ENCODE assay signal across 7 mouse cellular contexts in genomic region chrX:159963273-159963672, GRCm38 (mm10). TPM values are rescaled to one million over a fixed set of nuclear protein-coding genes. Genes with fewer than 3 reads are reported as not detected.
DNase-seq lines count a peak whose midpoint lies in the region; ATAC-seq and TF ChIP-seq lines count a peak whose summit lies in the region.

No protein-coding gene starts in this region.

- H3K27me3 ChIP-seq in lung, postnatal 0 days (replicated peaks; ENCODE audit: insufficient read depth, low read length) = no peaks in the 10 kb centered on the region

- TF ChIP-seq CTCF in lung, postnatal 0 days (IDR thresholded peaks at IDR 0.05) = peak; percentile 74

- no peaks in the 10 kb centered on the region for H3K9me3 ChIP-seq in lung, postnatal 0 days (ENCODE audit: low read length)

- WGBS in lung, postnatal 0 days = 21% methylated on average over 4 of the region's 4 CpGs

- ATAC-seq in granulocyte monocyte progenitor cell, adult 5-6 weeks (replicated peaks; ENCODE audit: poor library complexity, severe bottlenecking) = peak; percentile 88
- peak; percentile 38; the same call in 1 of the 2 replicates for ATAC-seq in lung, postnatal 0 days

- peak; percentile 67 for DNase-seq in CD4-positive, CD25-positive, alpha-beta regulatory T cell, adult 2 months (ENCODE audit: low read depth, low spot score)
- peak; percentile 70 for DNase-seq in MN1 (ENCODE audit: low spot score)
- DNase-seq in cerebellum, adult 9-11 months = peak; percentile 50
- peak; percentile 42 to 59 for DNase-seq in kidney, postnatal 4 days
- peak; percentile 76 for DNase-seq in lung, postnatal 0 days (ENCODE audit: low spot score)
- peak; percentile 46 for DNase-seq in right cerebral cortex, adult 18-20 months

- H3K4me3 ChIP-seq in lung, postnatal 0 days (ENCODE audit: low read depth, low read length) = no peak overlapping the region

- TF ChIP-seq EP300 in lung, postnatal 0 days (IDR thresholded peaks at IDR 0.05) = 0 out of 2 replicates have a peak, but pooled peaks have one; percentile 26

- no peaks in the 10 kb centered on the region for H3K36me3 ChIP-seq in lung, postnatal 0 days (ENCODE audit: insufficient read depth, low read length)

- H3K4me2 ChIP-seq in lung, postnatal 0 days (replicated peaks; ENCODE audit: low read depth, low read length) = no peak overlapping the region

- H3K27ac ChIP-seq in lung, postnatal 0 days (ENCODE audit: low read length) = no peak overlapping the region

- no peaks in the 10 kb centered on the region for H3K4me1 ChIP-seq in lung, postnatal 0 days (ENCODE audit: insufficient read depth, low read depth, low read length)

- no peak overlapping the region for H3K9ac ChIP-seq in lung, postnatal 0 days (replicated peaks; ENCODE audit: low read depth)

RNA-seq across cellular contexts. Expression of gene Map3k15, which starts 25.0 kb away (rescaled TPM):
- 1.9 and 2.1 TPM in 2 replicates for total RNA-seq in granulocyte monocyte progenitor cell, adult 5-6 weeks (2014; fragmentation: Nextera tagmentation)
- total RNA-seq in granulocyte monocyte progenitor cell, adult 5-6 weeks (2017) = 4.1 and 5.4 TPM in 2 replicates
- polyA plus RNA-seq in lung, postnatal 0 days (2015; fragmentation: Nextera tagmentation; extraction: Ambion mirVana) = 1.0 and 1.4 TPM in 2 replicates
